Mouse (Mus musculus): ENCODE results near the gene Tamm41. TPM values are rescaled to one million over a fixed set of nuclear protein-coding genes. Genes with fewer than 3 reads are reported as not detected.

The Tamm41 gene
- total RNA-seq (2021), result 10 to 100 TPM; 11.9 to 16.4 TPM
- long read RNA-seq, experiment 1, partial matches to known transcripts, result 0 of 6 reads
- long read RNA-seq, experiment 1, other reads (novel, unspliced or antisense), result 2 of 6 reads
- long read RNA-seq, experiment 2, transcript Tamm41-201 (8 exons, 1,168 nt), result major isoform, 12 of 12 reads
- long read RNA-seq, experiment 2, partial matches to known transcripts, result 0 of 12 reads
- long read RNA-seq, experiment 2, other reads (novel, unspliced or antisense), result 0 of 12 reads

DNA sequence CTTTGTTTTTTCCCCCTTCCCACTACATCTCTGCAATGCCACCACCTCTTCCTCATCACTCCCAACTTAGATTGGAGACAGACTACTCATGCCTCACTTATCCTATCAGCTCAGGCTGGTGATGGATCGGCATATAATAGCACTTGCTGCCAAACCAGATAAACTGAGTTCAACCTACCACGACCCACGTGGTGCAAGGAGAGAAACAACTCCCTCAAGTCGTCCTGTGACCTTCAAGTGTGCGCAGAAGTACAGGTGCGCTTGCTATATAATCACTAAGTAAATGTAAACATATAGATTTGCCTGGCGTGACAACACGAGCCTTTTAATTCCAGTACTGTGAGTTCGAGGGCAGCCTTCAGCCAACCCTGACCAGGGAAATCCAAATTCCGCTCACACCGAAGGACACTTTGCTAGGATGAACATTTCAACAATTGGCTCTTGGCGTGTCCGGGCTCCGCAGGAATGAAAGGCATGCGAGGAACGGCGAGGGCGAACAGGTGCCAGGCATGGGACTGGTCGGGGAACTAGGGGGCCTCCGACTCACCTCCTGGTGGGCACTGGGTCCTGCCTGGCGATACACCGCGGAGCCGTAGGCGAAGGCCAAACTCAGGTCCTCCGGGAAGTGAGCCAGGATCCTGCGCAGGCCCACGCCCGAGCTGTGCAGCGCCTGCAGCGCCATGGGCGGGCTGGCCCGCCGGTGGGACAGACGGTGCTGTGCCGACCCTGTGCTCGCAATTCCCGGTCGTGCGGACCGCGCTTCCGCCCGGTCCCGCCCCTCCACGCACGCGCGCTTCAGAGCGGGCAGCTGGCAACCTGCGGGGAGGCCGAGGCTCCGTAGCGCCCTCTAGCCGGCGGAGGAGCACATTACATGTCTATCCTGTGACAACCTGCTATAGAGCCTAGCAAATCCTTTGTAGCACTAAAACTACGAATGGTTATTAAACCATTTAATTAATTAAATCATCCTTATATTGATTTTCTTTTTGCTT lies at the start of gene Tamm41:
Gene Tamm41 (minus strand): TSS at position 774 of the 992 bp plus-strand sequence.
- peak; percentile 91 for DNase-seq

DNA sequence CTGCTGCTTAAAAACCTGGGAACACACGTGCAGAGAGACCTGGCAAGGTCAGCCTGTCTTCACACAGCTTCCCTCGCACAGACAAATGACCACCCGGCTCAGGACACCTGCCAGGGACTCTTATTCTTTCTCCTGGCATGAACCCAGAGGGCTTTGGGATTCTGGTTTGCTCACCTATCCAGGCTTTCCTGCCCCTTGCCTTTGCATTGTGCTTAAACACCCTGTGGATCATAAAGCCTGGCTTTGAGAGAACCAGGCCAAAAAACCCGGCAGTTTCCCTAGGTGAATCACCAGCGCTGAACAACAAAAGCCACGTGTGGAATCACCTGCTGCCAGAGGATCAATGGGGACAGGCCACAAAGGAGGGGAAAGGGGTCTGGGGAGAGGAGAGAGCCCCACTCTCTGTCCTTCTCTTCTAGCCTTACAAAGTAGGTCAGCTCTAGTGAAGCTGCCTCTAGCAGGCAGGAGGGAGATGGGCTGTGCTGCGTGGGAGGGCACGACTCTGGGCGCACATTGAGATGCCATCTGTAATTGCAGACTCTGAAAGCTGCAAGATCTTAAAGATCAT lies 47.7 kb upstream of the Tamm41 start:
- DNase-seq, result no peak

DNA sequence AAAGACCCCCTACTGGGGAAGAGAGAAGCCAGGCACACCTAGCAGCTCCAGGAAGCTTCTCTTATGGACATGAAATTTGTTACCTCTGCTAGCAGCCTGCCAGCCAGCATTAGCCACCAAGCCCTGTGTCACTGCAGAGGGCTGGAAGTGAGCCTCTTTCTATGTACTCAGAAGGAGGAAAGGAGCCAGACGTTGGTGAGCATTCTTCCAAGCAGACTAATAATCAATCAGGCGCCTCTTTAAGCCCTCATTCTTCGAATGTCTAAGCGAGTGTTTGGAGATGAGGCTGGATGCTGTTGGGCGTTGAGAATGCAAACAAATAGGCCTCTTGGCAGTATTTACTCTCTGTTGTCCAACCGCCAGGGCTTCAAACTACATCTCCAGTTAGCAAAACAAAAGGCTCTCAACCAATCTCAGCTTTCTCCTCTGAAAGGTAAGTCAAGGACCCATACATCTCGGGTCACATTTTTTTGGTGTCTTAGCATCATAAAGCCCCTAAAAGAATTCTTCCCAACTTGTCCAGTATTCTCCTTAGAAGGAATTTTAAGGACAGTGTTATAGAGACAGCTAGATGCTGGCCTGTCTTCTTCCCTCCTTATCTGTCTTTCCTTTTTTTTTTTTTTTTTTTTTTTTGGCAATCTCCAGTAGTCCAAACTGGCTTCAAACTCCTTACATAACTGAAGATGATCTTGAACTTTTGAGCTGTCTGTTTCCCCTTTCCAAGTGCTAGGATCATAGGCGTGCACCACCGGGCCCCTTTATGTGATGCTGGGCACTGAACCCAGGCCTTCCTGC lies 39.3 kb upstream of the Tamm41 start:
- no peak for DNase-seq

DNA sequence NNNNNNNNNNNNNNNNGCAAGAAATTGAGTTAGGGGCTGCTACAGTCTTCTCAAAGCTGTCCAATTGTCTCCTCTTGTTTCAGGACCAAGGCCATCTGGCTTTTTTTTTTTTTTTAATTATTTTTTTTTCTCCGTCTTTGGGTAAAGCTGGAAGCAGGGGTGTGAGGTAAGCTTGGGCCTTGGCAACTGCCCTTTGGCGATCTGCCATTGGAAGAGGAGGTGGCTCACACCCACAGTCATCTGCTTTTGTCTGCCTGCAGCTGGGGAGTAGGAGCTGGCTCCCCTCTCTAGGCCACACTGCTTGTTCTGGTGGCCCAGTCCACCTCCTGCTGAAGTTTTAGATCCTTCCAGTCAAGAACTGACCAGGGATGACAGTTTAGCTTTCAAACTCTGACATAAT lies 34.3 kb upstream of the Tamm41 start:
- DNase-seq, result peak; percentile 14

DNA sequence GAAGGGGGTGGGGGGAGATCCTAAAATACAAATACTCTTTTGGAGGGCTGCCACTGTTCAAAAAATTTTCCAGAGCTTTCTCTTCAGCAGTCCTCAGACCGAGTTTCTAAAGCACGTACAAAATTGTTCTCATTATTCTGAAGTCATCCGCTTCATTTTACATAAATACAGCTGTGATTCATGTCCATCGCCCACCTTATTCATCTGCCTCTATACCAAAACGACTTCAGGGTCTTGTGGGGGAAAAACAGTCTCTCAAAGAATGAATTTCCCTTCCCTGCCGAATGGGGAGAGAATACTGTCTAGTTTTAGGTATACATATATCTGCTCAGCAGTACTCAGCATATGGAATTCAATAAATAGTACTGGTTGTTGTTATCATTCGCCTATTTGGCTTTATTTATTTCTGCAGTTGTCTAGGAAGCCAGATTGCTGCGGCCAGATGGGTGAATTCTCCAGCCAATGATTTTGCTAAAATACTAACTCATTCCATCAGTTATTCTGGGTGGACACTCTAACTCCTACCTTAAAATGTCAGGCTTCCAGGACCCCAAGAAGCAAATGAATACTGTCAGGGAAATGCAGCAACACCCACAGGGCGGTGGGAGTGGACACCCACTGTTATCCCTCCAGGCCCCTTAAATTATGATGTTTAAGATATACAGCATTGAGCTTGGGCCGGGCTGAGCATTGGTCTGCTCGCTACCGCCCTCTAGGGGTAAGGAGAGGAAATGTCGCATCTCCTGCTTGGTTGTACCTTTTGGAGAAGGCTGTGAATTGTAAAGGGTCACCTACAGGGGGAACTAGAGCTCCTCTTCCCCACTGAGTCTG lies 27.9 kb upstream of the Tamm41 start:
- peak; percentile 39 for DNase-seq

DNA sequence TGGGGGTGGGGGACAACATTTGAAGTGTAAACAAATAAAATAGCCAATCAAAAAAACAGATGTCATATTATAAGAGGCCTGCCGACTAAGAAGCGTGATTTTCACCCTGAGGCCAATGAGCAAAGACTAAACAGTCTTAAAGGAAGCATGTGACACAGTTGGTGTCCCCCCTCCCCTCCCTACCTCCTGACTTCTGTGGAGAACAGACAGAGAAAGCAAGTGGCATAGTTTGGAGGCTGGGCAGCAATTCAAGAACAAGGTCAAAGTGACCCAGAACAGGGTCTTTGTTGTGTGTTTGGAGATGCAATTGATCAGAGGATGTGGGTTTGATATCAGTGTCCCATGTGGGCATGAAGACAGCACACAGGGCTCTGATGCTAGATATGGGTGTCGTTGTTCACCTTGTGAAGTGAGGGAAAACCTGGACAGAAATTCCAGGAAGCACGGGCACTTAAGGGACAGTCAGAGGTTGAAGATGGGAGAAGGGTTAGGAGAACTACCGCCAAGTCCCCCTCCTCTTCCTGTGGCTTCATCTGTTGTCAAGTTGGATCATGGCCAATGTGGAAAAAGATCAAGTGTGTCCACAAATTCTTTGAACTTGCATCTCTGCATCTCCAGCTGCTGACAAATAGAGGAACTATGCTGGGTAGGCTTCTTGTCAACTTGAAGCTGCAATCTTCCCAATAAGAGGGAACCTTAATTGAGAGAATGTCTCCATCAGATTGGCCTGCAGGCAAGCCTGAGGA lies 25.1 kb upstream of the Tamm41 start:
- no peak for DNase-seq

DNA sequence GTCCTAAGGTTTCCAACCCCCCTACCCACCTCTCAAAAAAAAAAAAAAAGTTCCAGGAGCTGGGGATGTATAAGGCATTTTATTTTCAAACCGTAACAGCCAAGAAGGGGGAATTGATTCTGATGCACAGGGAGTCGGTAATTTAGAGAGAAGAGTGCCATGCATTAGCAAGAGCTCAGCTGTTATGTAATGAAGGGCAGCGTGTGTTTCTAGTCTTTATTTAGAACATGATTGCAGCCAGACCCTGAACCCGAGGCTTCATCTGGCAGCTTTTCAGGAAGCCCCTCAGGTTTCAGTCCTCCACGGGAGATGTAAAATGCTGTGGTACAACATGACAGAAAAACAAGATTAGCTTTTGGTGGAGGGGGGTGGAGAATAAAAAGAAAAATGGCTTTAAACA lies 21.6 kb upstream of the Tamm41 start:
- DNase-seq, result no peak

DNA sequence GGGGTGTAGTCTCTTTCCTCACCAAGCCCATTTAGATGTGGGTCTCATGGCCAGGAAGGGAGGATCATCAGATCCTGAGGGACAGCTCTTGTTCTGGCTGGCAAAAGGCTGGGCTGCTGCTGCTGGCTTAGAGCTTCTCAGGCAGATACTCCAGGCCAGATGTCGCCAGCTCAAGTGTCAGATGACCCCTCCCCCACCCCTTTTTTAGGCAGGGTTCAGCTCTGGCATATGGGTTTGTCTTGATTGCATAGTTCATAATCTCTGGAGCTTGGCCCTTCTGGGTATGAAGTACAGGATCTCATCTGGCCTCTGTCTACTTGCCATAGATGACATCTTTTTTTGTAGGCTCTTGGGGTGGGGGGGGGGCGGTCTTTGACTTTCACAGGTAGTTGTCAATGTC lies 19.0 kb upstream of the Tamm41 start:
- no peak for DNase-seq

DNA sequence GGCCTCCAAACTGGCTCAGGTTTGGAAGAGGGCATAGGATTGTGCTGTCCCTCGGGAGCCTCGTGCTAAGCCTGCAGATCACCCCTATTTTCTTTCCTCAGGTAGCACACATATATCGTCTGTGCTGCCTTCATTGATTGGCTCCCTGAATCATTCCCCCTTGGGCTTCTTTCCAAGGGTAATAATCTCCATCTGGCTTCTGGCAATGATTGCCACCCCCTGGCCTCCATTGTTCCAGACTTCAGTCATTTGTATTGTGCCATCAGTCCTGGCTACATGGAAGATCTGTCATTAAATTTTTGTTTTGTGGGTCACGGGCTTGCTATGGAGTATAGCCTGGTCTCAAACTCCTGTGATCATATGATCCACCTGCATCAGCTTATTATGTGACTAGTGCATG lies 17.8 kb upstream of the Tamm41 start:
- no peak for DNase-seq

DNA sequence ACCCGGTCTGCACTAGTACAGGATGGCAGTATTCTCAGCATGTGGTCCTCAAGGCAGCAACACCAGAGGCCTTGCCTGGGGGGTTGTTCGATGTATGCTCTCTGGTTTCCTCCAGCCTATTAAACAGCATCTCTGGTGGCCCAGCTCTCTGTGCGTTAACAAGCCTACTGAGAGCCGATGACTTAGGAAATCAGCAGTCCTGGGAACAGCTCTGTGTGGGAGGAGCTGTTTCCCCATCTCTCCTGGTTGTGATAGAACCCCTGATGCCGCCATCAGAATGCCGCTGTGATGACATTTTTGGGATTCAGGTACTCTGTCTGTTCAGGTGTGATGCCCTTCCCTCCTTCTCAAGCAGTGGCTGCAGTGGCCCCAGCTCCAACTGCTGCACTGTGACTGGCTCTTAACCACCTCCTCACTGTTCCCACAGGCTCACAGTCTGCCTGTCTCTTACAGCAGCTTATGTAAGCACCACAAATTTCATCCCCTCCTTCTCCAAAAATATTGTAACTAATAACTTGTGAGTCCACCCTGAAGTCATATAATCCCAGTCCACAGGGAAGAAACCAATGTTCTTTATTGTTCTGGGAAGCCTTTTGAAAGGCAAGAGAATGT lies 14.0 kb upstream of the Tamm41 start:
- DNase-seq, result no peak

DNA sequence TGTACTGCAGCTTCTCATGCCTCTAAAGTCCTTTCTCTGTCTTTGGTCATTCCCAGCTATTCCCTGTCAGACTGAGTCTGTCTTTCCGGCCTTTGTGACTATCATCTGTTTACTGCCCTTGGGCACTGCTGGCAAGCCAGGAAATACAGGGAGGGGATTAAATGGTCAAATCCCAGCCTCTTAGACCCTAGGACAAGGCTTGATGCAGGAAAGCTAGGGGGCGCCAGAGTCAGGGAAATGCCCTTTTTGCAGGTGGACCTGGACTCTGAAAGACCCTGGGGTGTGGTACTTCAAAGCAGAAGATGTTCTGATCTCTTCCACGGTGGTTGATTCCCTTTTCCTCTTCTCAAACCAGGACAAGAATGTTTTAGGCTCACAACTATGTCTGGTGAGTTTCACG lies 11.3 kb upstream of the Tamm41 start:
- DNase-seq, result no peak

DNA sequence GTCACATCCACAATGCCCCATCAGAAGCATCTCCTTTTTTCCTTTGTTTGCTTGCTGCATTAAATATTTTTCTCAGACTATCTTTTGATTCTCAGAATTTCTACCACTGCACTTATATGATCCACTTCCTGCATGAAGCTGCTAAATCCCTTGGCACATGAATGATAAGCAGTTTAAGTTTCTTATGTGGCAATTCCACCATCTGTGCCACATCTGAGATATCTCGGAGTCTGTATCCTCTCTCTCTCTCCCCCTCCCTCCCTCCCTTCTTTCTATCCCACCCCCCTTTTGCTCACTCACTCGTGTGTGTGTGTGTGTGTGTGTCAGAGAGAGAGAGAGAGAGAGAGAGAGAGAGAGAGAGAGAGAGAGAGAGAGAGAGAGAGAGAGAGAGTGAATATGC lies 10.1 kb upstream of the Tamm41 start:
- no peak for DNase-seq

DNA sequence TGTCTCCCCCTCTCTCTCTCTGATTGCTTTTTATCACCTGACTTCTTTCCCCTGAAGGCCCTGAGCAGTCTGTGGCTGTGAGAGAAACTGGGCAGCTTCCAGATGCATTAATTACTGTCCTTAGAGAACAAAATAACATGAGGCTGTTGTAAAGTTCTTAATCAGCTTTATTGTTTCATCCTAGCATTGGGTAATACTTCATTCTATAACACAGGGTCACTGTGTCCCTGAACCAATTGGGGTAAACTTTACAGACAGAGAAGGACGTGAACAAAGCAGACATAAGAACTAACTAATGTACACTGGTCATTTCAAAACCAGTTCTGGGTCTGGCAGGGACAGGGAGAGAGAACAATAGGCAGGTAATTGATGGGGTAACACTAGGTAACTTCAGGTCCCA lies 8.4 kb upstream of the Tamm41 start:
- DNase-seq, result no peak

DNA sequence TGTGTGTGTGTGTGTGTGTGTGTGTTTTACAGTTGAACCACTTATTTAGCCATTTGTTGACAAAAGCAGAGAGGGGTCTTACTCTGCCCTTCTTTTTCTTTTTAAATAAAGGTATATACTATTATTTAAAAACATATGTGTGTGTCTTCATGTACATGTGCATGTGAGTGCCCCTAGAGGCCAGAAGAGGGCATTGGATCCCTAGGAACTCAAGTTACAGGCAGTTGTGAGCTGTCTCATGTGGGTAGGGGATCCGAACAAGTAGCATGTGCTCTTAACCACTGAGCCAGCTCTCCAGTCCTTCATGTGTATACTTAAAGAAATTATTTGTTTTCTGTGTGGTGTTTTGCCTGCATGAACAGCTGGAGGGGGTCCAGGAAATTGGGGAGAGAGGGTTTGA lies 7.0 kb upstream of the Tamm41 start:
- no peak for DNase-seq

DNA sequence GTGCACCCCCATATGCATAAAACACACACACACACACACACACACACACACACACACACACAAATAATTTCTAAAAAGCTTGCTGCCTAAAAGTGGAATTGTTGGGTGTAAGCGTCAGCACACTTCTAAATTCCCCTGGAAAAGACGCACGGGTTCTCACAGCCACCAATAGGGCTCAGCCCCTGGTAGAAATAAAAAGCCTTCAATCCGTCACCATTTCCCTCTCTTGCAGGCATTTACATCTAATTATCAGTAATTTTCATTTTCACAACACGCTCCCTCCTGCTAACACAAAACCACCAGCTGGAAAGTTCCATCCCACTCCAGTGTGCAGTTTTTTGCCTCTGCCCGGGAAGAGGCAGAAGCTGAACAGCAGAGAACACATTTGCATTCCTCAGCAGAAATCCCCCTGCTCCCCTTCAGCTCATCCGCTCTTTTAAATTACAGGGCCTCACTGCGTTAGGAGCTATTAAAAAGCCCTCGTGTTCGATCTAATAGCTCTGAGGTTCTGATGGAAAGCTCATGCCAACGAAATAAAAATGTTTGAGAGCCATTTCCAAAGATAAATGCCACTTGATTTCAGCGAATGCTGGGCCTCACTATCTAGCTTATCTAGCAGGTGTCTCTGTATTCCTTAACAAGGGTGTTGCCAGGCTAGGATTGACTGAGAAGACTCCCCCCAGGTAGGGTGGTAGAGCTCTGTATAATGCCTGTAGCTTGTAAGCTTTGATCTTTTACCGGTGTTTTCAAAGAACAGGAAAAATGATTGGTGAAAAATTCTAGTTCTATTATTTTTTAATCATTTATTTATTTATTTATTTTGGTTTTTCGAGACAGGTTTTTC lies 6.2 kb upstream of the Tamm41 start:
- DNase-seq, result no peak

DNA sequence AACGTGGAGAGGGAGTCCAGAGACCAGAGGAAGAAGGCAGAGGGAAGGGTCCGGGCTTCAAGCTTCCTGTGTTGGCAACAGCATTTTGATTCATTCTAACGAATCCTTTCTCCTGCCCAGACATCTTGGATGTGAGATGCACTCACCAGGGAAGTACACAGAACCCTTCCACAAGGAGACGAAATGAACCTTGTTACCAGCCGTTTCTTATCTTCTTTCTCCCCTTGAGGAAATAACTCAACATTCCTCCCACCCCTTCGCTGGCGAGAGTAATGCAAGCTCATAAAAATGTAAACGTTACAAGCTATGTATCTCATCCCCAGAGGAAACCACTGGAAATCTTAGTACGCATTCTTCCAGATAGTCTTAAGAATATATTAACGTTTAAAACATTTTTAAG lies 4.9 kb upstream of the Tamm41 start:
- no peak for DNase-seq

DNA sequence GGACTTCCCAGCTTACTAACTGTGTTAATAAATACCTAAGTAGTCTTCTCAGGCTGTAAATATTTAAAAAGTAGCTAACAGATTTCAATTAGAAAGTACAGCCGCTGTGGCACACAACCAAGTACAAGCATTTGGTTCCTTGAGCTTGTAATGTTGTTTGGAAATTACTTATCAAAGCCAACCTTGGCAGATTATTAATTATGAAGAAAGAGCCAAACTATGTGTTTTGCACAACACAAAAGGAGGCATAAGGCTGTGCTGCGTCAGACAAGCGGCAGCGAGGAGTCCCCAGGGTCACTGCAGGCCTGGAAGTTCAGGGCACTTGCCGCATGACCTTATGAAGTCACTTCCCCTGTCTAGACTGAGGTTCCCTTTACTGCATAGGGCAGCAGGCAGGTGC lies 4.2 kb downstream of the Tamm41 start:
- DNase-seq, result no peak

DNA sequence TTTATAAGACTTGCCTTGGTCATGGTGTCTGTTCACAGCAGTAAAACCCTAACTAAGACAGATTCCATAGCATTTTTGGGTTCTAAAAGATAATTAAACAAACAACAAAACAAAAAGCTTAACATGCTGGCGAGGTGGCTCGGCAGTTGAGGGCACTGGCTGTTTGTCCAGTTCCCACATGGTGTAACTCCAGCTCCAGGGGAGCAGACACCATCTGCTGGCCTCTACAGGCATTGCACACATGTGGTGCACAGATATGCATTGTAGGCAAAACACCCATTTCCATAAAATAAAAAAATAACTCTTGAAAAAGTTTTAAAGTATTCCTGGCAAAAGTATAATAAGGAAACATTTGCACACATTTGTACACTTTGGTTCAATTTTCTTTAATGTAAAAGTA lies 7.6 kb downstream of the Tamm41 start:
- DNase-seq, result no peak

DNA sequence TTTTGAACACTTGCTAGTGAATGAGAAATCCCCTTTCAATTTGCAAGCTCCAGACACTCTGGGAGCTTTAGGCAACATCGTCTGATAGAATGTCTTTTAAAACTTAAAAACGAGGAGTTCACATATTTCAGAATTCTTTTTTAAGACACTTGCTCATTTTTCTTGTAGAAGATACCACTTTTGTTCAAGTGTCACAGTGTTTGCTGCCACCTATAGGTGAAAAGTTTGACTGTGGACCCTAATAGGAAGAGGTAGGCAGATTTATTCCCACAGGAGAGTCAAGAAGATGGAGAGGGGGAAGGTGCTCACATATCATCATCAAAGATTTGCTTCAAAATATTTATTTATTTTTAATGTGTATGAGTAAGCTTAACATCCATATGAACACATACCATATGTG lies 8.4 kb downstream of the Tamm41 start:
- DNase-seq, result no peak
